In genomic region chr12:36533160-36533900, GRCm38 (mm10) we compare ENCODE assay signal across 16 mouse cellular contexts.
DNase-seq lines count a peak whose midpoint lies in the region; ATAC-seq and TF ChIP-seq lines count a peak whose summit lies in the region.
"Had no signal": no experiment of that assay in that cellular context is flagged by ENCODE, and none has a peak within 500 bp of the region (broad histone marks: within the 10 kb centered on the region; RNA-seq: fewer than 3 reads in every experiment).

No protein-coding gene starts in this region.

- H3K27me3 ChIP-seq in liver, embryonic 11.5 days (replicated peaks; ENCODE audit: control insufficient read depth, insufficient read depth, low read length) = no peaks in the 10 kb centered on the region
- H3K27me3 ChIP-seq in liver, postnatal 0 days (ENCODE audit: insufficient read depth, low read length) = no peaks in the 10 kb centered on the region
- no peaks in the 10 kb centered on the region for H3K27me3 ChIP-seq in liver, embryonic 15.5 days
- no peaks in the 10 kb centered on the region for H3K27me3 ChIP-seq in hindbrain, postnatal 0 days (ENCODE audit: insufficient read depth, low read length)
- H3K27me3 ChIP-seq: embryonic facial prominence, embryonic 12.5 days; forebrain, embryonic 15.5 days; heart, embryonic 13.5 days had no signal

- no peak for TF ChIP-seq CTCF in liver, postnatal 0 days (IDR thresholded peaks at IDR 0.05; ENCODE audit: low read depth)
- TF ChIP-seq CTCF in hindbrain, postnatal 0 days (IDR thresholded peaks at IDR 0.05; ENCODE audit: low read depth) = no peak

- H3K4me3 ChIP-seq in liver, embryonic 11.5 days (ENCODE audit: low read depth, low read length) = no peak overlapping the region
- no peak overlapping the region for H3K4me3 ChIP-seq in liver, postnatal 0 days (ENCODE audit: low read depth, low read length)
- H3K4me3 ChIP-seq in liver, embryonic 15.5 days (replicated peaks) = no peak overlapping the region
- no peak overlapping the region for H3K4me3 ChIP-seq in hindbrain, postnatal 0 days (ENCODE audit: low read length)
- H3K4me3 ChIP-seq: embryonic facial prominence, embryonic 12.5 days; forebrain, embryonic 15.5 days; heart, embryonic 13.5 days had no signal

- TF ChIP-seq EP300 in liver, postnatal 0 days (IDR thresholded peaks at IDR 0.05; ENCODE audit: low read depth) = no peak

- H3K36me3 ChIP-seq in liver, embryonic 11.5 days (ENCODE audit: control insufficient read depth, insufficient read depth, low read length) = no peaks in the 10 kb centered on the region
- no peaks in the 10 kb centered on the region for H3K36me3 ChIP-seq in liver, postnatal 0 days (replicated peaks; ENCODE audit: insufficient read depth, low read length)
- no peaks in the 10 kb centered on the region for H3K36me3 ChIP-seq in liver, embryonic 15.5 days (replicated peaks)
- no peaks in the 10 kb centered on the region for H3K36me3 ChIP-seq in hindbrain, postnatal 0 days (ENCODE audit: insufficient read depth, low read length)
- H3K36me3 ChIP-seq: embryonic facial prominence, embryonic 12.5 days; forebrain, embryonic 15.5 days; heart, embryonic 13.5 days had no signal

- no peak for DNase-seq in liver, embryonic 11.5 days (ENCODE audit: low spot score)
- DNase-seq in liver, postnatal 0 days = no peak
- DNase-seq in left cerebral cortex, adult 11 months (ENCODE audit: low spot score) = no peak
- DNase-seq in hindbrain, postnatal 0 days (ENCODE audit: low spot score) = no peak
- DNase-seq: adrenal gland, postnatal 10 days; cerebellum, adult 11 months; cerebellum, adult 8-10 months; cerebellum, postnatal 14 days; gastrocnemius, postnatal 36 days; heart, adult 11 months; heart, postnatal 36 days had no signal

- WGBS in liver, embryonic 11.5 days = 57% methylated on average over 2 of the region's 2 CpGs
- WGBS in liver, postnatal 0 days (ENCODE audit: insufficient replicate concordance) = 57% methylated on average over 2 of the region's 2 CpGs
- 37% methylated on average over 2 of the region's 2 CpGs for WGBS in liver, embryonic 15.5 days (ENCODE audit: insufficient replicate concordance)
- 91% methylated on average over 2 of the region's 2 CpGs for WGBS in hindbrain, postnatal 0 days

- H3K4me1 ChIP-seq in liver, embryonic 11.5 days (replicated peaks; ENCODE audit: control insufficient read depth, insufficient read depth, low read length) = no peaks in the 10 kb centered on the region
- H3K4me1 ChIP-seq in liver, postnatal 0 days (ENCODE audit: insufficient read depth) = no peaks in the 10 kb centered on the region
- peaks cover 7% of the 10 kb centered on the region; the same call in 1 of the 2 replicates for H3K4me1 ChIP-seq in liver, embryonic 15.5 days (replicated peaks)
- no peaks in the 10 kb centered on the region for H3K4me1 ChIP-seq in hindbrain, postnatal 0 days (ENCODE audit: insufficient read depth, low read length)
- H3K4me1 ChIP-seq: heart, embryonic 13.5 days had no signal

- no peak overlapping the region for H3K9ac ChIP-seq in liver, embryonic 11.5 days (ENCODE audit: low read depth, low read length)
- no peak overlapping the region for H3K9ac ChIP-seq in liver, postnatal 0 days (replicated peaks)
- no peak overlapping the region for H3K9ac ChIP-seq in liver, embryonic 15.5 days
- H3K9ac ChIP-seq in hindbrain, postnatal 0 days (replicated peaks; ENCODE audit: low read length) = no peak overlapping the region
- H3K9ac ChIP-seq: embryonic facial prominence, embryonic 12.5 days; forebrain, embryonic 15.5 days; heart, embryonic 13.5 days had no signal

- H3K27ac ChIP-seq in liver, embryonic 11.5 days (ENCODE audit: low read depth, low read length) = no peak overlapping the region
- H3K27ac ChIP-seq in liver, postnatal 0 days (ENCODE audit: low read depth) = no peak overlapping the region
- no peak overlapping the region for H3K27ac ChIP-seq in liver, embryonic 15.5 days (replicated peaks)
- no peak overlapping the region for H3K27ac ChIP-seq in hindbrain, postnatal 0 days
- H3K27ac ChIP-seq: embryonic facial prominence, embryonic 12.5 days; forebrain, embryonic 15.5 days; heart, embryonic 13.5 days had no signal

- peak; percentile 57 for ATAC-seq in liver, embryonic 11.5 days (replicated peaks; ENCODE audit: low FRiP score)
- ATAC-seq in liver, postnatal 0 days = no peak
- ATAC-seq in common myeloid progenitor, adult 5-6 weeks (replicated peaks; ENCODE audit: low read depth, poor library complexity, severe bottlenecking) = 0 out of 2 replicates have a peak, but pooled peaks have one; percentile 25
- ATAC-seq in liver, embryonic 15.5 days (ENCODE audit: insufficient read depth) = peak; percentile 34; the same call in 1 of the 2 replicates
- ATAC-seq in hindbrain, postnatal 0 days = no peak
- ATAC-seq: forebrain, embryonic 15.5 days had no signal

- H3K4me2 ChIP-seq in liver, embryonic 11.5 days = no peak overlapping the region
- H3K4me2 ChIP-seq in liver, postnatal 0 days (ENCODE audit: low read depth, low read length) = no peak overlapping the region
- no peak overlapping the region for H3K4me2 ChIP-seq in liver, embryonic 15.5 days
- no peak overlapping the region for H3K4me2 ChIP-seq in hindbrain, postnatal 0 days (ENCODE audit: low read depth, low read length)
- H3K4me2 ChIP-seq: embryonic facial prominence, embryonic 12.5 days; forebrain, embryonic 15.5 days; heart, embryonic 13.5 days had no signal

- no peaks in the 10 kb centered on the region for H3K9me3 ChIP-seq in liver, embryonic 11.5 days (ENCODE audit: control insufficient read depth, low read length)
- H3K9me3 ChIP-seq in liver, postnatal 0 days (ENCODE audit: low read length) = no peaks in the 10 kb centered on the region
- no peaks in the 10 kb centered on the region for H3K9me3 ChIP-seq in liver, embryonic 15.5 days (replicated peaks)
- no peaks in the 10 kb centered on the region for H3K9me3 ChIP-seq in hindbrain, postnatal 0 days (ENCODE audit: low read length)
- H3K9me3 ChIP-seq: embryonic facial prominence, embryonic 12.5 days; forebrain, embryonic 15.5 days; heart, embryonic 13.5 days had no signal

Comparison
In these comparisons a context has a peak if more than half of its experiments do, and no peak if none do; other contexts are left out.
1. ATAC-seq: peak in liver, embryonic 11.5 days (single experiment), common myeloid progenitor, adult 5-6 weeks (single experiment) and liver, embryonic 15.5 days (single experiment); none in liver, postnatal 0 days (single experiment) and hindbrain, postnatal 0 days (single experiment).